26 mouse cellular contexts compared by ENCODE assay signal in the genomic region with DNA sequence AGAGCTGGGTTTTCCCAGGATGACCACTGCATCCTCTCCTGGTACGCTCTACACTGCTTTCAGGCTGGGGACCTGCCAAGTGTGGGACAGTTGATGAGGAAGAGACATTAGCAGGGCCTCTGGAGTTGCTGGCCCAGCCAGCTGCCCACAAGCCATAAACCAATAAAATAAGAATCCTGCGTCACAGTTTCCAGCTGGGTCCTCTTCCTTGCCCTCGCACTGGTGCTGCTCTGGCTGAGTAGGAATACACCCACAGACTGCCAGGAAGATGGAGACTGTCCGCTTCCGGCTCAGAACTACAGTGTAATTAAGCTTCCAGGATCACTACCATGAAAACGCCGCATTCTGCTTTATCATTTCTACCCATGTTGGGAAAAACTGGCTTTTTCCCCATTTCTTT. TPM values are rescaled to one million over a fixed set of nuclear protein-coding genes. Genes with fewer than 3 reads are reported as not detected.
DNase-seq lines count a peak whose midpoint lies in the region; ATAC-seq and TF ChIP-seq lines count a peak whose summit lies in the region.
"Had no signal": no experiment of that assay in that cellular context is flagged by ENCODE, and none has a peak within 500 bp of the region (broad histone marks: within the 10 kb centered on the region; RNA-seq: fewer than 3 reads in every experiment).

No protein-coding gene starts in this region.

- intact Hi-C loops in left cerebral cortex, adult 2 months (cut with DNase I) = no loop called here

- TF ChIP-seq EP300 in liver, postnatal 0 days (IDR thresholded peaks at IDR 0.05; ENCODE audit: low read depth) = no peak

- H3K36me3 ChIP-seq in hindbrain, embryonic 11.5 days (ENCODE audit: control insufficient read depth, insufficient read depth, low read length) = peaks cover 15% of the 10 kb centered on the region; the same call in 1 of the 2 replicates
- peaks cover 72% of the 10 kb centered on the region for H3K36me3 ChIP-seq in hindbrain, embryonic 16.5 days (ENCODE audit: control insufficient read depth, insufficient read depth, low read length)
- peaks cover 27% of the 10 kb centered on the region for H3K36me3 ChIP-seq in intestine, embryonic 16.5 days (ENCODE audit: control insufficient read depth, insufficient read depth, low read length)
- peaks cover 77% of the 10 kb centered on the region for H3K36me3 ChIP-seq in liver, postnatal 0 days (replicated peaks; ENCODE audit: insufficient read depth, low read length)

- DNase-seq in hindbrain, embryonic 11.5 days (ENCODE audit: low spot score) = no peak
- DNase-seq in left cerebral cortex, adult 2 months (ENCODE audit: extremely low spot score in 1 of 2, low spot score in 2 of 2) = no peak
- DNase-seq in left cerebral cortex, adult 9 months (ENCODE audit: low spot score in 2 of 2) = no peak
- DNase-seq in liver, postnatal 0 days = no peak
- no peak for DNase-seq in spleen, postnatal 36 days (ENCODE audit: low spot score in 2 of 2)
- DNase-seq: adrenal gland, postnatal 14 days; B cell, adult 2 months; cerebellum, adult 9-10 months; heart, postnatal 4 days; kidney, adult 11 months; kidney, postnatal 25 days; lung, adult 18-20 months; lung, postnatal 10 days; thymus, postnatal 14 days had no signal

- H3K27me3 ChIP-seq in hindbrain, embryonic 11.5 days (ENCODE audit: control insufficient read depth, insufficient read depth, low read length) = no peaks in the 10 kb centered on the region
- no peaks in the 10 kb centered on the region for H3K27me3 ChIP-seq in hindbrain, embryonic 16.5 days (replicated peaks; ENCODE audit: control insufficient read depth, insufficient read depth, low read length)
- H3K27me3 ChIP-seq in intestine, embryonic 16.5 days (replicated peaks; ENCODE audit: control insufficient read depth, insufficient read depth, low read length) = no peaks in the 10 kb centered on the region
- no peaks in the 10 kb centered on the region for H3K27me3 ChIP-seq in liver, postnatal 0 days (ENCODE audit: insufficient read depth, low read length)
- H3K27me3 ChIP-seq: CH12.LX; embryonic facial prominence, embryonic 15.5 days; heart, embryonic 15.5 days; hindbrain, embryonic 15.5 days; limb, embryonic 12.5 days; Patski had no signal

- WGBS in hindbrain, embryonic 11.5 days = 88% methylated on average over 7 of the region's 7 CpGs
- WGBS in hindbrain, embryonic 16.5 days = 75% methylated on average over 7 of the region's 7 CpGs
- 70% methylated on average over 7 of the region's 7 CpGs for WGBS in intestine, embryonic 16.5 days
- WGBS in liver, postnatal 0 days (ENCODE audit: insufficient replicate concordance) = 86% methylated on average over 7 of the region's 7 CpGs

- H3K9me3 ChIP-seq in hindbrain, embryonic 11.5 days (ENCODE audit: control insufficient read depth, low read length) = no peaks in the 10 kb centered on the region
- H3K9me3 ChIP-seq in hindbrain, embryonic 16.5 days (ENCODE audit: control insufficient read depth, low read length) = no peaks in the 10 kb centered on the region
- H3K9me3 ChIP-seq in intestine, embryonic 16.5 days (ENCODE audit: control insufficient read depth, low read length) = no peaks in the 10 kb centered on the region
- H3K9me3 ChIP-seq in liver, postnatal 0 days (ENCODE audit: low read length) = no peaks in the 10 kb centered on the region
- H3K9me3 ChIP-seq: embryonic facial prominence, embryonic 15.5 days; G1E; heart, embryonic 15.5 days; hindbrain, embryonic 15.5 days; limb, embryonic 12.5 days; midbrain, embryonic 10.5 days had no signal

- no peaks in the 10 kb centered on the region for H3K4me1 ChIP-seq in hindbrain, embryonic 11.5 days (replicated peaks; ENCODE audit: control insufficient read depth, insufficient read depth, low read length)
- no peaks in the 10 kb centered on the region for H3K4me1 ChIP-seq in hindbrain, embryonic 16.5 days (ENCODE audit: control insufficient read depth, insufficient read depth, low read depth, low read length)
- no peaks in the 10 kb centered on the region for H3K4me1 ChIP-seq in intestine, embryonic 16.5 days (ENCODE audit: control insufficient read depth, insufficient read depth, low read length)
- H3K4me1 ChIP-seq in liver, postnatal 0 days (ENCODE audit: insufficient read depth) = no peaks in the 10 kb centered on the region
- H3K4me1 ChIP-seq: embryonic facial prominence, embryonic 15.5 days; heart, embryonic 15.5 days; hindbrain, embryonic 15.5 days; limb, embryonic 12.5 days; midbrain, embryonic 10.5 days had no signal

- TF ChIP-seq CTCF in left cerebral cortex, adult 2 months (IDR thresholded peaks at IDR 0.05) = no peak
- TF ChIP-seq CTCF in liver, postnatal 0 days (IDR thresholded peaks at IDR 0.05; ENCODE audit: low read depth) = no peak

- 0 out of 2 replicates have a peak overlapping the region, but pooled peaks have one; percentile 24 for H3K27ac ChIP-seq in hindbrain, embryonic 11.5 days (ENCODE audit: low read depth, low read length)
- H3K27ac ChIP-seq in hindbrain, embryonic 16.5 days (ENCODE audit: low read depth, low read length) = no peak overlapping the region
- H3K27ac ChIP-seq in left cerebral cortex, adult 2 months = peak overlapping the region; percentile 54
- H3K27ac ChIP-seq in intestine, embryonic 16.5 days (ENCODE audit: low read length) = no peak overlapping the region
- H3K27ac ChIP-seq in liver, postnatal 0 days (ENCODE audit: low read depth) = no peak overlapping the region
- H3K27ac ChIP-seq: embryonic facial prominence, embryonic 15.5 days; heart, embryonic 15.5 days; hindbrain, embryonic 15.5 days; limb, embryonic 12.5 days; midbrain, embryonic 10.5 days had no signal

- no peak overlapping the region for H3K4me2 ChIP-seq in hindbrain, embryonic 11.5 days (replicated peaks; ENCODE audit: low read depth, low read length)
- H3K4me2 ChIP-seq in hindbrain, embryonic 16.5 days (ENCODE audit: low read length) = no peak overlapping the region
- no peak overlapping the region for H3K4me2 ChIP-seq in intestine, embryonic 16.5 days (ENCODE audit: low read depth, low read length)
- H3K4me2 ChIP-seq in liver, postnatal 0 days (ENCODE audit: low read depth, low read length) = no peak overlapping the region
- H3K4me2 ChIP-seq: embryonic facial prominence, embryonic 15.5 days; heart, embryonic 15.5 days; hindbrain, embryonic 15.5 days; limb, embryonic 12.5 days; liver, embryonic 11.5 days had no signal

- no peak overlapping the region for H3K9ac ChIP-seq in hindbrain, embryonic 11.5 days (ENCODE audit: low read depth, low read length)
- H3K9ac ChIP-seq in hindbrain, embryonic 16.5 days (ENCODE audit: low read depth, low read length) = no peak overlapping the region
- no peak overlapping the region for H3K9ac ChIP-seq in intestine, embryonic 16.5 days (ENCODE audit: low read depth, low read length)
- H3K9ac ChIP-seq in liver, postnatal 0 days (replicated peaks) = no peak overlapping the region
- H3K9ac ChIP-seq: embryonic facial prominence, embryonic 15.5 days; heart, embryonic 15.5 days; hindbrain, embryonic 15.5 days; limb, embryonic 12.5 days had no signal

- ATAC-seq in hindbrain, embryonic 11.5 days (ENCODE audit: low FRiP score) = no peak
- ATAC-seq in hindbrain, embryonic 16.5 days = no peak
- ATAC-seq in intestine, embryonic 16.5 days = peak; percentile 55
- ATAC-seq in liver, postnatal 0 days = no peak
- ATAC-seq: forebrain, embryonic 14.5 days; Patski had no signal

- H3K4me3 ChIP-seq in hindbrain, embryonic 11.5 days (ENCODE audit: low read depth, low read length) = no peak overlapping the region
- no peak overlapping the region for H3K4me3 ChIP-seq in hindbrain, embryonic 16.5 days (ENCODE audit: low read length)
- no peak overlapping the region for H3K4me3 ChIP-seq in left cerebral cortex, adult 2 months
- H3K4me3 ChIP-seq in intestine, embryonic 16.5 days (ENCODE audit: low read length) = no peak overlapping the region
- no peak overlapping the region for H3K4me3 ChIP-seq in liver, postnatal 0 days (ENCODE audit: low read depth, low read length)
- H3K4me3 ChIP-seq: embryonic facial prominence, embryonic 15.5 days; heart, embryonic 15.5 days; hindbrain, embryonic 15.5 days; limb, embryonic 12.5 days; midbrain, embryonic 10.5 days had no signal

RNA-seq across cellular contexts. Expression of gene Bace1, which starts 23.4 kb away (rescaled TPM):
- 29.6 and 31.1 TPM in 2 replicates for polyA plus RNA-seq in hindbrain, embryonic 11.5 days (2014; fragmentation: Nextera tagmentation; extraction: Ambion mirVana)
- 42.9 and 52.0 TPM in 2 replicates for polyA plus RNA-seq in hindbrain, embryonic 16.5 days (2015; fragmentation: Nextera tagmentation; extraction: Ambion mirVana)
- 10 to 100 TPM; 77.3 to 79.5 TPM for total RNA-seq in left cerebral cortex, adult 2 months (2021)
- polyA plus RNA-seq in intestine, embryonic 16.5 days (2015; fragmentation: Nextera tagmentation; extraction: Ambion mirVana) = 17.8 TPM in 2 replicates
- 8.3 and 10.7 TPM in 2 replicates for polyA plus RNA-seq in liver, postnatal 0 days (2015; fragmentation: Nextera tagmentation; extraction: Ambion mirVana)

RNA-seq across cellular contexts. Expression of gene Cep164, which starts 33.3 kb away (rescaled TPM):
- 12.9 and 19.5 TPM in 2 replicates for polyA plus RNA-seq in hindbrain, embryonic 11.5 days (2014; fragmentation: Nextera tagmentation; extraction: Ambion mirVana)
- 12.2 TPM in 2 replicates for polyA plus RNA-seq in hindbrain, embryonic 16.5 days (2015; fragmentation: Nextera tagmentation; extraction: Ambion mirVana)
- total RNA-seq in left cerebral cortex, adult 2 months (2021) = 10 to 100 TPM; 13.7 to 16.5 TPM
- 20.6 and 21.6 TPM in 2 replicates for polyA plus RNA-seq in intestine, embryonic 16.5 days (2015; fragmentation: Nextera tagmentation; extraction: Ambion mirVana)
- 6.1 and 6.6 TPM in 2 replicates for polyA plus RNA-seq in liver, postnatal 0 days (2015; fragmentation: Nextera tagmentation; extraction: Ambion mirVana)

RNA-seq across cellular contexts. Expression of gene Pcsk7, which starts 44.5 kb away (rescaled TPM):
- polyA plus RNA-seq in hindbrain, embryonic 11.5 days (2014; fragmentation: Nextera tagmentation; extraction: Ambion mirVana) = 13.3 and 15.7 TPM in 2 replicates
- 18.8 and 23.1 TPM in 2 replicates for polyA plus RNA-seq in hindbrain, embryonic 16.5 days (2015; fragmentation: Nextera tagmentation; extraction: Ambion mirVana)
- 10 to 100 TPM; 26.2 to 30.7 TPM for total RNA-seq in left cerebral cortex, adult 2 months (2021)
- 22.2 and 23.8 TPM in 2 replicates for polyA plus RNA-seq in intestine, embryonic 16.5 days (2015; fragmentation: Nextera tagmentation; extraction: Ambion mirVana)
- 5.8 and 6.8 TPM in 2 replicates for polyA plus RNA-seq in liver, postnatal 0 days (2015; fragmentation: Nextera tagmentation; extraction: Ambion mirVana)

RNA-seq across cellular contexts. Expression of gene Rnf214, which starts 44.9 kb away (rescaled TPM):
- 81.4 and 109 TPM in 2 replicates for polyA plus RNA-seq in hindbrain, embryonic 11.5 days (2014; fragmentation: Nextera tagmentation; extraction: Ambion mirVana)
- polyA plus RNA-seq in hindbrain, embryonic 16.5 days (2015; fragmentation: Nextera tagmentation; extraction: Ambion mirVana) = 79.7 and 103 TPM in 2 replicates
- total RNA-seq in left cerebral cortex, adult 2 months (2021) = 10 to 100 TPM; 83.1 to 84.3 TPM
- 35.2 and 36.0 TPM in 2 replicates for polyA plus RNA-seq in intestine, embryonic 16.5 days (2015; fragmentation: Nextera tagmentation; extraction: Ambion mirVana)
- polyA plus RNA-seq in liver, postnatal 0 days (2015; fragmentation: Nextera tagmentation; extraction: Ambion mirVana) = 13.0 and 15.9 TPM in 2 replicates

Comparison
In these comparisons a context has a peak if more than half of its experiments do, and no peak if none do; other contexts are left out.
1. H3K27ac ChIP-seq: peak in hindbrain, embryonic 11.5 days (single experiment) and left cerebral cortex, adult 2 months (single experiment); none in hindbrain, embryonic 16.5 days (single experiment), intestine, embryonic 16.5 days (single experiment) and liver, postnatal 0 days (single experiment).